Mouse (Mus musculus) CD4-positive, CD25-positive, alpha-beta regulatory T cell, adult 4 months (primary cell): ENCODE results near the gene Glp1r. TPM values are rescaled to one million over a fixed set of nuclear protein-coding genes. Genes with fewer than 3 reads are reported as not detected.

Source experiments
- ATAC-seq: one replicate; pipeline ENCODE4 v1.8.0; 2017
- polyA plus RNA-seq, 2 experiments: library from polyadenylated mRNA; unstranded; fragments of 100-300 nt; shearing (Covaris generic); gene quantifications; one replicate each; pipeline ENCODE4 v1.2.1; 2017

The Glp1r gene
- polyA plus RNA-seq, 2 experiments from 2014 or later: 0.10 TPM; not detected in 1

DNA sequence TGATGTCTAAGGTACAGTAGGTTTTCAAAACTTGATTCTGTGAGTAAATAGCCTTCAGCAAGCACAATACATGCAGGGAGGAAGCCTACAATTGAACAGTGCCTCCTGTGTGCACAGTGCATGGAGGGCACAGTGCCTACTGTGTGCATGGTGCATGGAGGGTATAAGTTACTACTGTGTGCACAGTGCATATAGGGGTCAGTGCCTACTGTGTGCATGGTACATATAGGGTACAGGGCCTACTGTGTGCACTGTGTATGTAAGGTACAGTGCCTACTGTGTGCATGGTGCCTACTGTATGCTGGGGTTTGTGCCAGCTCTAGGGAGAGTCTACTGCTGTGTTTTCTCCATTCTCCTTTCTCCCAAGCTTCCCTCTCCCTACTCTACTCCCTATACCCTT lies 12.6 kb downstream of the Glp1r start:
- no peak for ATAC-seq

DNA sequence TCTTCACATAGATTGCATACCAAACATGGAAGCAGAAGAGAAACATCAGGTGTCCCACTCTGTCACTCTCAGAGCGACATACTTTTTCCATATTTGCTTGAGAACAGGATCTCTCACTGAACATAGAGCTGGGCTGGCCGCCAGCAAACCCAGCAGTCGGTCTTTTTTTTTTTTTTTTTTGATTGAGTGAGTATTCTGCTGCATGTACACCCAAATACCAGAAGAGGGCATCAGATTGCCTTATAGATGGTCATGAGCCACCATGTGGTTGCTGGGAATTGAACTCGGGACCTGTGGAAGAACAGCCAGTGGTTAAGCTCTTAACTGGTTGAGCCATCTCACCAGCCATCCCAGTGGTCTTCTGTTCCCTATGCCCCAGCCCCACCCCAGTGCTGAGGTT lies 21.9 kb downstream of the Glp1r start:
- ATAC-seq: no peak

DNA sequence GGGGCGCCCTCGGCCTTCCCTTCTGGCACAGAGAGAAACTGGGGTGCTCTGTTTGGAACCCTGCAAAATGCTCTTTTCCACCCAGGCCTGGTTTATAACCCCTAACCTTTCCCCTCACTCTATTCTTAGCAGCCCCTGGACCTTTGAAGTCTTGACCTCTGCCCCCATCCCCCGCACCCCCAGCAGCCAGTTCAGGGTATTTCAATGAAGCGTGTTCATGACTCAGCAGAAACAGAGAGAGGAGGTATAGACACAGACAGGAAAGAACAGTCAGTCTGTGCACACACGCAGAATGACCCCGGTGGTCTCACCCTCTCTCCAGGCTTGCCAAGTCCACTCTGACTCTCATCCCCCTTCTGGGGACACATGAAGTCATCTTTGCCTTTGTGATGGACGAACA lies 29.2 kb downstream of the Glp1r start:
- no peak for ATAC-seq

DNA sequence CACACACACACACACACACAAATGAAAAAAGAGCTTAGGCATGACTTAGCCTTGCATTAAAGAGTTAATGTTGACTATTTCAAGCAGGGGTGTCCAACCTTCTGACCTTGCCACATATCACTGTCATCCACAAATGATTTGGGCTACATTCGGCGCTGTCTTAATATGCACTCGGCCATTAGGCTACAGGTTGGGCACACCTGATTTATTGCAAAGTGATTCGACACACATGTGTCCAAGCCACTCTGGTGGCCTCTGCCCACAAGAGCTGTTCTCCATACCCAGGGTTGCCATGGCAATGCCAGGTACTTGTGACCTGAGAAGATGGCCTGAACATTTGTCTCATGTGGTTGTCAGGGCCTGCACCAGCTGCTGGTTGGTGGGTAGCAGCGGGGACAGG lies 31.2 kb downstream of the Glp1r start:
- ATAC-seq: no peak

DNA sequence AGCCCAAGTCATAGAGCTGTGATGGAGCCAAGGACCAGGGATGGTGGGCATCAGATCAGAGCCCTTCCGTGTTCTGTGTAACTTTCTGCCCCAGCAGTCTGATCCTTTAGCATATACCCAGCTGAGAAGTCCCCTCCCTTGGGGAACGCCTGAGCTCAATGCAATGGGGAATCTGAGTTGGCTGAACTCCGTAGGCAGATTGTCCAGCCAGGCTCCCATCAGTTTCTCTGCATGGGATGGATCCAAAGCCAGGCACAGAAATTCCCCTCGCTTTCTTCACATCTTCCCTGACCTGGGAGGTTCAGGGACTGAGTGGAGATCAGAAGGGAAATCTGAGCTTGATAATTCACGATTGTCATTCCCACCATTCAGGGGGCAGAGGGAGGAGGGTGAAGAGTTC lies 33.7 kb downstream of the Glp1r start:
- no peak for ATAC-seq

DNA sequence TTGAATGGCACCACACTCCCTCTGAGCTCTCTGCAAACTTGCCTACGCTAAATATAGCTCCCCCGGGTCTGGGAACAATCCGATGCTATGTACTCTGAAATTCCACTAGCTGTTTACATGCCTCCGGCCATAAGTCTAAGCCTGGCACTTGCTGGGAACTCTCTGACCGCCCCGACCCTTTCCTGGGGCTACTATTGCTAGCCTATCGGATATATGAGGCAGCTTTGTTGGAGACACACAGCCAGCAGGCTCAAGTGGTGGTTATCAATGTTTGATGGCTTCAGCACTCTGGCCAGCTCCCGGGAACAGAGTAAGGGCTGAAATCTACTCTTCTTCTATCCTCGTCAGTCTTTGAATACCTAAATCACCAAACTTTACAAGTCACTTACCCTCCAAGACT lies 36.9 kb downstream of the Glp1r start:
- no peak for ATAC-seq

DNA sequence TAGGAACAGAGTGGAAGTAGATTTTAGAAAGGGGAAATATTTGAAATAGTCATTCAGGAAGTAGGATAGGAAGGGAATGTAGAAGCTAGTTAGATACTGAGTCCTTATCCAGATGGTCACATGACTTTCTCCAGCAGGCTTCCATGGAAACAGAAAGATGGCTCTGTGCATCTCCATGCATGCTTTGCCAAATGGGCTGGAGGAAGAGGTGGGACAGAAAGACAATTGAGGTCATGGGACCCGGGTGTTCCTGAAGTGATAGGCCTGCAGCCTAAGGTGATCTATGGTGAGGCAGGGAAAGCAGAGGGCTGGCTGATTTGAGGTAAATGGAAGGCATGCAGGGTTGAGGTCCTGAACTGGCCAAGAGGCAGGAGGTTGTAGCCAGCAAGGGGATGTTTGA lies 46.8 kb downstream of the Glp1r start:
- no peak for ATAC-seq

DNA sequence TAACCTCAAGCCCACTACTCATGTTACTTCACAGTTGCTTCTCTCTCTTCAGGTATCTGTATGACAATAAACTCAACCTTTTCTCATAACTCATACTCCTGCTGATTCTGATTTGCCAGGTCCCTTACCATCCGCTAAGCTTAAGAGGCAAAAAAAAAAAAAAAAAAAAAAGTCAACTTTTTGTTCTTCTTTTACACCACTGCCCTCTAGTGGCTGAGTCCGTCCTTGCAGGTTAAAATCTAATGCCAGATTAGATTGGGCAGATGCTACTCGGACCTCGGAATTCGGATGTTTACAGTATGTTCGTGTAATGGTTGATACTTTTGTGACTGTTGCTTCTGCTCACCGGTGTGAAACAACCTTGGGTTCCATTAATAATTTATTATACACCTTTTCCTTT lies 49.2 kb downstream of the Glp1r start:
- no peak for ATAC-seq

DNA sequence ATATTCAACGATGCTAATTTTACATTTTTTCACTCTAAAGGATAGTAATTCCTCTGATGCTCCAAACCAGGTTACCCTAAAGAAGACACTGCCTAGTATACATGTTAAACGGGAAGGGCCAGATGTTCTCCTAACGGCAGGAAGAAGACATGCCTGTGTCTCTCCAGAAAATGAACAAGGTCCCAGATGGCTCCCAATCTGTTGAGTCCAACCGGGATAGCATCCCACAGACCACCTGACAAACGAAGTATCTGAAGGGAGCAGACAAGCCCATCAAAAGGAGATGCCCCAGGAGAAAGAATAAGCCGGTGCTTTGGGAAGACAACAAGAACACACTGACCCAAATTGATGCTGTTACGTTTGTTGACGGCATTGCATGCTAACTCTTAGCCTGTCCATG lies 50.0 kb downstream of the Glp1r start:
- ATAC-seq: no peak

DNA sequence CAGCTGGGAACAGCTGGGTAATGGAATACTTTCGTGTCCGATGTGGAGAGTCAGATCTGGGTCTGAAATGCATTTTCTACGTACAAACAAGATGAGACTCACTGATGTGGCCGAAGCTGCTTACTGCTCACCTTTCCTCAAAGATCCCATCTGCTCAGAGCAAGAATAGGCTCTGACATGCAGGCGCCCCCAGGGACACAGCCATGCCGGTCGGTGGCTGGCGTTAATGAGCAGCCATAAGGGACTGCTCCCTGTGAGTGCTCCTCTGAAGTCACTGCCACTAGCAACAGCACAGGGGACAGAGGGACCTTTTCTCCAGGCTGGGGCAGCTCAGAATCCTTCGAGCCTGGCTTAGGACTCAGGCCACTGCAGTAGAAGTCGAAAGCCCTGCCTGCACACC lies 52.7 kb downstream of the Glp1r start, which contains the start of gene Umodl1:
Gene Umodl1 (plus strand): TSS at position 301 of the 400 bp plus-strand sequence.
- no peak for ATAC-seq

DNA sequence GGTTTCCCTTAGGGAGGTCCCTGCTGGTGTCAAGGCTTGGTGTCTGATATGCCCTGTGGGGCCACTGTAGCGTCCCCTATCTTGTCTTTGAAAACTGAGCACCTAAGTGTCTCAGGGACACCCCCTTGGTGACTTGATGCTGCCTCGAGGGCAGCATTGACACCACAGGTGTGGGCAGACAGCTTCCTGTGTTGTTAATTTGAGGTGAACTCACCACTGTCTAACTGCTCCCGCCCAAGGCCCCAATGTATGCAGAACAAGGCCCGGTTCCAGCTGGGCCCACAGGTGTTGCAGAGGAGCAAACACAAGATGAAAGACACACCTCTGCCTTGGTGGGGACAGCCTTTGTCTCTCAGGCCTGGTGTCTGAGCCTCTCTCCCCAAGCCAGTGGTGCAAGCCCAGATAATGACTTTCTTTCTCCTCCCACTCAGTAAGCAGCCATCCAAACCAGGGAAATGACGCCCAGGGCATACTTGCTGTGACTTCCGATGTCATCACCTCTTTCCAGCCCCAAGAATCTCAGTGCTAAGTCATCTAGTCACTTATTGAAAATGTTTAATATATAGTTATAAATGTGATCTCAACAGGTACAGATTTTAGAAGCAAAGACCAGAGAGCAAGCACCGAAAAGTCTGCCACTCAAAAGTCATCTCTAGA lies 60.4 kb downstream of the Glp1r start:
- ATAC-seq: peak; percentile 93

DNA sequence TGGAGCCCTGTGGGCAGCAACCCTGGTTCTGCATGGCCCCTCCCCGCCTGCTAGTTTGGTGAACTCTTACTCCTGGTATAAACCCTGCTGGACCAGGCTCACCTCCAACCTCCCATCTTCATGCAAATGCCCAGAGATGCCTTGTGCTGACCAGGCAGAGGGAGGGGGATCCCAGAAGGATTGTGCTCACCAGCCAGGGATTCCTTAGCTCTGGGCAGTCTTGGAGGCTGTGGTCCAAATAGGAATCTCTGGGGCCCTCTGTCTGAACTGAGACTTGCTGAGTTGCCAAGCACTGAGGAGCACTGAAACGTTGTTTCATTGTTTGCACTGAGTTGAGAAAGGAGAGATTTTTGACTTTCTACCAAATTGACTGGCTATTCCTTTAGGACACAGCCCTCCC lies 61.3 kb downstream of the Glp1r start:
- ATAC-seq: no peak

DNA sequence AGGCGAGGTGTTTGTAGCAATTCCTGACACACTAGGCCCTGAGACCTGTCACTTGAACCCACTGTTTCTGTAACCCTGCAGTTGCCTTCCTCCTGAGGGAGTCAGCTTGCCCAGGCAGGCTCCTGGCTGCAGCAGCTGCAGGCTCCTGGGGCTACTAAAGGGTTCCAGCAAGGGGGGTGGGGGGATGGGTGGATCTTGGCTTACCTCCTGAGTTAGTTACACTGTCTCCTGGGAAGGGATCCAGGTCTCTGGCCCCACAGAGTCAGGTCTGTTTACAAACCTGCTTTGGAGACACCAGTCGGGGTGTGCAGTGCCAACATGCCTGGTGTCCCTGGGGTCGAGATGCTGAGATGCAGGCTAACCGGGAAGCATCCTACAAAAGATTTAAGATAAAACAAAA lies 68.4 kb downstream of the Glp1r start:
- no peak for ATAC-seq

DNA sequence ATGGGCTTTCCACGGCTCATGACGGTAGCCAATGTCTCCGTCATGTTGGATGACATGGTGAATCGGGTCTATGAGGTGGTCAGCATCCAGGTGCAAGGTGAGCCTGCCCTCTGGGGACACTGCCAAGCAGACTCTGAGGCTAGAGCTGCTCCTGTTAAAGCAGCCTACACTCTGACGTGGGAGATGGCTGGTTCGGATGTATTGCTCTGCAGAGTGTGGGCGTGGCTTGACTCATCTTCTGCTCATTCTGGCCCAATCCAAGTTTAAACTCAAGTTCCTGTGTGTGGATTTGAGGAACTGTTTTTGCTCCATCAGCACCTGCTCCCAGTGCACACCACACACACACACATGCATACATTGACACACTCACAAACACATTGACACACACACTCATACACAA lies 70.3 kb downstream of the Glp1r start:
- no peak for ATAC-seq

DNA sequence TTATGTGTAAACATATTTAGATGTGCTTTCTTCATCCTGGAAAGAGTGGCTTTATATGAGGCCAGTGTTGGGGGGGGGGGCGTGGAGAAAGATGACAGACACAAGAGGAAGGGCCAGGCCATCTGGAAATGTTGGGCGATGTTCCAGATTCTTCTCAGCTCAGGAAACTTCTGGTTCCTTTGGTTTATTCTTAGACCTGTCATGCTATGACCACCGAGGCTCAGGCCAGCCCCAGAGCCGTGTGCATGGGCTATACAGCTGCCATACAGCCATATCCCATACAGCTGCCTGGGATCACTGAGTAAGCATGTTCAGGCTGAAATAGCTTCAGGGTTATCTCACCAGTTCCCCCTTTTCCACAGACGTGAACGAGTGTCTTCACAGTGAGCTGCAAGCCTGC lies 71.7 kb downstream of the Glp1r start:
- ATAC-seq: no peak

DNA sequence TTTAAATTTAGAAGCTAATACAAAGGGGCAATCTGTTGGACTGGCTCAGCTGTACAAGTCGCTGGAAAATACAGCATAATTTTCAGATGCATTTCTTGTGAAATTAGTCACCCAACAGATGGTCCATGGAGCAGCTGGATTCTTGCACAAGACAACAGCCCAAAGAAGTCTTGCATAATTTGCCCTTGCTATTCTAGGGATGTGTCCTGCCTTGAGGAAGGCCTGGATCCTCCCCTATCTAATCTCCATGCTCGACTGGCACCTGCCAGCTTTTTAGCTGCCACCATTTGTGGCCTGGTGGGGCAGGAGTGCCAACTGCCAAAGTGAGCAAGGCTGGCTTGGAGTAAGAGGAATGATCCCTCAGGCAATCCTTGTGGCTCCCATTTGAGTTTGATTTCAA lies 75.7 kb downstream of the Glp1r start:
- no peak for ATAC-seq

DNA sequence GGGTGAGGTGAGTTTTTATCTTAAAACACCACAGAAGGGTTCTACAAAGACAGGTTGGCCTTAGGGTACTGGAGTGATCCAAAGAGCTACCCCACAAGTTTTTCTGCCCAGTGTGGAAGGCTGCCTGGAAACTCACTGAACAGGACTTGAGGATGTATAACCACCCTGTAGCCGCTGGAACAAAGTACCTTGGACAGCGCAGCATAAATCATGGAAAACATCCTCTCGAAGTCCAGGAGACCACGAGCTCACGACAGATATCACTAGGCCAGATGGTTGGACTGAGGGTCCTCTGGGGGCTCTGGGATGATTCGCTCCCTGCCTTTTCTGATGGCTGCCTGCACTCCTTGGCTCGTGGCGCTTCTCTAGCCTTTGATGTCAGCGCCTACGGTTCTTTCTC lies 76.9 kb downstream of the Glp1r start:
- no peak for ATAC-seq

DNA sequence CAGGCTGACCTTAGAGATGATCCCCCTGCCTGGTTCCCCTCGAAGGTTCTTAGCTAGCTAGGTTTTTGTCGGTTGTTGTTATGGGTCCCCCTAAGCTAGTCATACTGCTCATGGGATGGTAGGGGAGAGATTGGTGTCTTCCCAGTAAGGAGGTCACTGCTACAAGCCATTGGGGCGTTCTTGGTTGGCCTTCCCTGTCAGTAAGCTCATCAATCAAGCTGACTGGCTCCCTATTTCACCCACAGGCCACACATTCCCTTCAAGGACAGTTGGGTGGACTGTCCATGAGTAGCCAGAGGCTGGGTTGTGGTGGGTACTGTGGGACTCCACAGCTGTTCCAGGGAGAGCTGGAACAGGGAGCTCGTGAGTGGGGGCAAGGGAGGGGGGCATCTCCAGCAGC lies 81.9 kb downstream of the Glp1r start:
- no peak for ATAC-seq

DNA sequence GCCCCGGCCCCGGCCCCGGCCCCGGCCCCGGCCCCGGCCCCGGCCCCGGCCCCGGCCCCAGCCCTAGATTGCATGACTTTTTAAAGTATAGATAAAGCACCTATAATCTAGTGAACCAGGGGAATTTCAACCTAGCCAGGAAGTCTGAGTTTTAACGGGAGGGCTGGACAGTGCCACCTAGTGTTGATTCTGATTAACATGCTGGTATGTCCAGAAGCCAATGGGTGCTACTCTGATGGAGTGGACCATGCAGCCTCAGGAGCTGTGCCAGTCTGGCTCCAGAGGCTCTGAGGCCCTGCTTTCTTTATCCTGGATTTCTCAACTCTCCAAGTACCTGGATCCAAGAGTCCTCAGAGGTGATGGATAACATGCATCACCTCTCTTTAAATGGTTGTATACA lies 88.6 kb downstream of the Glp1r start:
- ATAC-seq: no peak

Other genes starting within 250 kb of the Glp1r start
- gene Umodl1, start 52.8 kb downstream of the Glp1r start, polyA plus RNA-seq: not detected
- 100 to 1,000 TPM; 169 to 178 TPM for gene Abcg1, start 155.9 kb downstream of the Glp1r start, polyA plus RNA-seq
- not detected for gene Tff3, start 227.8 kb downstream of the Glp1r start, polyA plus RNA-seq
- not detected for gene Tff2, start 242.5 kb downstream of the Glp1r start, polyA plus RNA-seq